Mouse (Mus musculus): Measurements from ENCODE around the gene Extl1. TPM values are rescaled to one million over a fixed set of nuclear protein-coding genes. Genes with fewer than 3 reads are reported as not detected.
A peak's percentile ranks its signal among the peaks of the same experiment; 100 is the strongest.

Gene Extl1
- polyA plus RNA-seq, 1 experiment from 2014 or later, result 0.64 TPM

DNA sequence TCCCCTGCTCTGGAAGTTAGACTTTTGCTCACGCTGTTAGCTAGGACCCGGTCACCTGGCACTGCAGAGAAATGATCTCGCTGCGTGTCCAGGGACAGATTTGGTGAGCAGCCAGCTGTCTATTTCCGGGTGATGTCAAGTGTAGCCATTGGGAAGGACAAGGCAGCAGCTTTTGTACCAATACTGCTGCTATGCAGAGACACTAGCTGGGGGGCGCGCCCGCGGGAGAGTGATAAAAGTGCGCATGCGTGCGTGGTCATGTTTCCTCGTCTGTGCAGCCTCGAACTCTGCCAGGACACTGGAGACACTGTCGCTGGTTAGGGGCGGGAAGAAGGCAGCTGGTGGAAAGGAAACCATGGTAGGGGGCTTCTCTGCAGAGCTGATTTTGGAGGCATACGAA is 32.5 kb upstream of the Extl1 start:
- no peak for ATAC-seq (ENCODE audit: insufficient number of reproducible peaks, insufficient read depth, low FRiP score, low read depth)
- H3K9ac ChIP-seq (replicated peaks; ENCODE audit: low read depth, low read length), result no peak overlapping the region
- H3K9me3 ChIP-seq (ENCODE audit: control insufficient read depth, low read depth, low read length), result no peaks in the 10 kb centered on the region
- H3K4me2 ChIP-seq (replicated peaks; ENCODE audit: low read depth, low read length), result no peak overlapping the region
- H3K36me3 ChIP-seq (ENCODE audit: control insufficient read depth, insufficient read depth, low read length), result no peaks in the 10 kb centered on the region
- 80% methylated on average over 17 of the region's 17 CpGs for WGBS
- H3K4me3 ChIP-seq (ENCODE audit: low read depth, low read length), result no peak overlapping the region
- H3K4me1 ChIP-seq (ENCODE audit: control insufficient read depth, insufficient read depth, low read length), result no peaks in the 10 kb centered on the region
- no peak overlapping the region for H3K27ac ChIP-seq (ENCODE audit: low read length)
- no peaks in the 10 kb centered on the region for H3K27me3 ChIP-seq (ENCODE audit: control insufficient read depth, insufficient read depth, low read length)

DNA sequence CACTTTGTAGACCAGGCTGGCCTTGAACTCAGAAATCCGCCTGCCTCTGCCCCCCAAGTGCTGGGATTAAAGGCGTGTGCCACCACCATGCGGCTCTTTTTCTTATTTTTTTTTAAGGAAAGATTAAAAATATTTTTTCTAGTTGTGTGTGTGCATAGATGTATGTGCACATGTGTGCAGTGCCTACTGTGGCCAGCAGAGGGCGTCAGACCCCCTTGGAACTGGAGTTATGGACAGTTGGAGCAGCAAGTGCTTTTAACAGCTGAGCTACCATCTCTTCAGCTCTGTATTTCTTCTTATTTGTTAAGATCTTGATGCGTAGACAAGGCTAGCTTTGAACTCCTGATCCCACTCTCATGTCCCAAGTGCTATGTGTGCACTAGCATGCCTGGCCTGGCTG is 25.6 kb upstream of the Extl1 start:
- Histone ChIP-seq H3K27ac (ENCODE audit: low read length) (no peak overlapping the region), H3K9ac (replicated peaks; ENCODE audit: low read depth, low read length) (no peak overlapping the region), H3K4me2 (replicated peaks; ENCODE audit: low read depth, low read length) (no peak overlapping the region), H3K27me3 (ENCODE audit: control insufficient read depth, insufficient read depth, low read length) (no peaks in the 10 kb centered on the region), H3K4me1 (ENCODE audit: control insufficient read depth, insufficient read depth, low read length) (no peaks in the 10 kb centered on the region), H3K4me3 (ENCODE audit: low read depth, low read length) (no peak overlapping the region), H3K9me3 (ENCODE audit: control insufficient read depth, low read depth, low read length) (no peaks in the 10 kb centered on the region), H3K36me3 (ENCODE audit: control insufficient read depth, insufficient read depth, low read length) (no peaks in the 10 kb centered on the region)
- ATAC-seq (ENCODE audit: insufficient number of reproducible peaks, insufficient read depth, low FRiP score, low read depth), result no peak
- 70% methylated on average over 5 of the region's 5 CpGs for WGBS

- no peaks in the 10 kb centered on the region for H3K9me3 ChIP-seq (ENCODE audit: control insufficient read depth, low read depth, low read length)
- 59% methylated on average over 7 of the region's 7 CpGs for WGBS
- ATAC-seq (ENCODE audit: insufficient number of reproducible peaks, insufficient read depth, low FRiP score, low read depth), result no peak
- H3K27me3 ChIP-seq (ENCODE audit: control insufficient read depth, insufficient read depth, low read length), result no peaks in the 10 kb centered on the region
- H3K4me1 ChIP-seq (ENCODE audit: control insufficient read depth, insufficient read depth, low read length), result peaks cover 14% of the 10 kb centered on the region
- no peaks in the 10 kb centered on the region for H3K36me3 ChIP-seq (ENCODE audit: control insufficient read depth, insufficient read depth, low read length)
- H3K4me2 ChIP-seq (replicated peaks; ENCODE audit: low read depth, low read length), result no peak overlapping the region
- no peak overlapping the region for H3K4me3 ChIP-seq (ENCODE audit: low read depth, low read length)
- H3K9ac ChIP-seq (replicated peaks; ENCODE audit: low read depth, low read length), result no peak overlapping the region
- no peak overlapping the region for H3K27ac ChIP-seq (ENCODE audit: low read length)
Measured at GRCm38 (mm10) chr4:134403721-134404120, 20.1 kb upstream of the Extl1 start.

DNA sequence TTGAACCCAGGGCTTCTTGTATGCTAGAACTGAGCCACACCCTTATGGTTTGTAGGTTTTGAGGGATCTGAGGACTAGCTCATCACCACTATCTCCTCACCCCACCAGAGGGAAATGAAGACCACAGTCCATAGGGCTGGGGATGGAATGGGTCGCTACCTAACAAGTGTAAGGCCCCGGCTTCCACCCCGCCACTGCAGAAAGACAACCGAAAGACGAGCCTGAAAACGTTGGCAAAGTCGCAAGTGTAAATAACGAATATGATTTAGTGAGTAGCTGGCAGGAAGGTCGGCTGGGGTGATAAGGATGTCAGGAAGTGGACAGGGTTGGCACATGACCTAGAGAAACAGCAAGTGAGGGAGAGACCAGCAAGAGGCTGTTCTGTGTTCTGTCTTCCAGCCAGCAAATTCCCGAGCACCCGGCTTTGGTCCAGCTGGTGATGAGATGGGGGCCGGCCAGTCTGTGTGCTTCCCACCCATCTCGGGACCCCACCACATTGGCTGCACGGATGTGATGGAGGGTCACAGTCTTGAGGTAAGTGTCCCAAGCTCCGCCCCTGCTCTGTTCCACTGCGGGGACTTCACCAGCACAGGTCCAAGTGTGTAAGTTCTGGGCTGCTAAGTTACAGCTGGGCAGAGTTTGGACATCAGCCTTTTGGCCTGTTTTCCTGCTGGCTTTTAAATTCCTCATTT is 19.1 kb upstream of the Extl1 start:
- Histone ChIP-seq H3K4me1 (ENCODE audit: control insufficient read depth, insufficient read depth, low read length) (peaks cover 14% of the 10 kb centered on the region), H3K36me3 (ENCODE audit: control insufficient read depth, insufficient read depth, low read length) (no peaks in the 10 kb centered on the region), H3K27ac (ENCODE audit: low read length) (no peak overlapping the region), H3K27me3 (ENCODE audit: control insufficient read depth, insufficient read depth, low read length) (no peaks in the 10 kb centered on the region), H3K4me2 (replicated peaks; ENCODE audit: low read depth, low read length) (no peak overlapping the region), H3K9ac (replicated peaks; ENCODE audit: low read depth, low read length) (no peak overlapping the region), H3K9me3 (ENCODE audit: control insufficient read depth, low read depth, low read length) (no peaks in the 10 kb centered on the region), H3K4me3 (ENCODE audit: low read depth, low read length) (no peak overlapping the region)
- 52% methylated on average over 16 of the region's 16 CpGs for WGBS
- ATAC-seq (ENCODE audit: insufficient number of reproducible peaks, insufficient read depth, low FRiP score, low read depth), result no peak

DNA sequence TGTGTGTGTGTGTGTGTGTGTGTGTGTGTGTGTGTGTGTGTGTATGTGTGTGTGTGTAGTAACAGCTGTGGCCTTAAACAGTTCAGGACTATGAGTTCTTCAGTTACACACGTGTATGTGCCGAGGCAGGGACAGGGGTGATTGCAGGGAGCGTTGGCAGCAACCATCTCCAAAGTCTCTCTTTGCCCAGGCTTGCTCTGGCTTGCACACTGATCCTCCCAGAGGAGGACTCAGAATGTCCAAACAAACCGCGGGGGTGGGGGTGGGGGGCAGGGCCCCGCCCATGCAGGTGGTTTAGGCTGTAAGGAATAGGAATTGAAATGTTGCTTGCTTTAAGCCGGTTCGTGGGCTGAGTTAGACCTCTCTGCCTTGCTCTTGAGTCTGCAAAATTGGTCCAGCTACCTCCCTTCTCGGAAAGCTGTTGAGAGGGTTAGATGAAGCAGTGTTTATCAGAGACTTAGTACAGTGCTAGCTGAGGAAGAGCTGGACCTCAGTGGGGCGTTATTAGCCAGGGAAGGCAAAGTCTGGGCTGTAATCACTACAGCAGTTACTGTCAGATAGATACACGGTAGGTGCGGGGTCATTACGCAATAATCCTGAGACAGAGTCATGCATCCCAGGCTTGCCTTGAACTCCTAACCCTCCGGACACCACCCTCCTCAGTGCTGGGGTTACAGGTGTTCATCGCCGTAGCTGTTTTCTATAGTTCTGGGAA is 18.4 kb upstream of the Extl1 start:
- no peak for ATAC-seq (ENCODE audit: insufficient number of reproducible peaks, insufficient read depth, low FRiP score, low read depth)
- no peaks in the 10 kb centered on the region for H3K9me3 ChIP-seq (ENCODE audit: control insufficient read depth, low read depth, low read length)
- no peak overlapping the region for H3K27ac ChIP-seq (ENCODE audit: low read length)
- peak overlapping the region; percentile 30; the same call in 1 of the 2 replicates for H3K4me3 ChIP-seq (ENCODE audit: low read depth, low read length)
- no peaks in the 10 kb centered on the region for H3K36me3 ChIP-seq (ENCODE audit: control insufficient read depth, insufficient read depth, low read length)
- 52% methylated on average over 16 of the region's 16 CpGs for WGBS
- H3K4me2 ChIP-seq (replicated peaks; ENCODE audit: low read depth, low read length), result peak overlapping the region; percentile 77
- H3K9ac ChIP-seq (replicated peaks; ENCODE audit: low read depth, low read length), result no peak overlapping the region
- no peaks in the 10 kb centered on the region for H3K27me3 ChIP-seq (ENCODE audit: control insufficient read depth, insufficient read depth, low read length)
- H3K4me1 ChIP-seq (ENCODE audit: control insufficient read depth, insufficient read depth, low read length), result peaks cover 17% of the 10 kb centered on the region

DNA sequence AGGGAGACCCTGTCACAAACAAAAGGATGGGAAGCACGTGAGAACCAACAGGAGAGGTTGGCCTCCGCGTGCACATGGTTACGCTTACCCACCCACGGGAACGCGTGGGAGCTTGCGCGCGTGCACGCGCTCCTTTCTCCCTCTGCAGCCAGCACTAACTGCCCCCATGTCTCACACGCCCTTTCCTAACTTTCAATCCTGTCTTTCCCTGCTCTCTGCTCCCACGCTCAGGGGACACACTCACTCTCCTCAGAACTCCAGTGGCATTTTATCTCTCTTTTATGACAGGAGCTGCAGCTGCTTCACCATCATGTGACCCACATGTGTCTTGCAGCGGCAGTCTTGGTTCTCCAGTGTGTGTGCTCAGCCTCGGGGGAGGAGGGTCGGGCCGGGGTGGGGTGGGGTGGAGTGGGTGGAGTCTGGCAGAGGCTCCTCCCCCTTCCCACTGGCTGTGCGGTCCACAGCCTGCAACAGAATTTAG is 17.6 kb upstream of the Extl1 start:
- peaks cover 18% of the 10 kb centered on the region for H3K4me1 ChIP-seq (ENCODE audit: control insufficient read depth, insufficient read depth, low read length)
- peak overlapping the region; percentile 77 for H3K4me2 ChIP-seq (replicated peaks; ENCODE audit: low read depth, low read length)
- H3K9me3 ChIP-seq (ENCODE audit: control insufficient read depth, low read depth, low read length), result no peaks in the 10 kb centered on the region
- H3K36me3 ChIP-seq (ENCODE audit: control insufficient read depth, insufficient read depth, low read length), result no peaks in the 10 kb centered on the region
- no peaks in the 10 kb centered on the region for H3K27me3 ChIP-seq (ENCODE audit: control insufficient read depth, insufficient read depth, low read length)
- 5% methylated on average over 19 of the region's 19 CpGs for WGBS
- no peak overlapping the region for H3K27ac ChIP-seq (ENCODE audit: low read length)
- H3K9ac ChIP-seq (replicated peaks; ENCODE audit: low read depth, low read length), result no peak overlapping the region
- ATAC-seq (ENCODE audit: insufficient number of reproducible peaks, insufficient read depth, low FRiP score, low read depth), result peak; percentile 70
- peak overlapping the region; percentile 30 for H3K4me3 ChIP-seq (ENCODE audit: low read depth, low read length)

DNA sequence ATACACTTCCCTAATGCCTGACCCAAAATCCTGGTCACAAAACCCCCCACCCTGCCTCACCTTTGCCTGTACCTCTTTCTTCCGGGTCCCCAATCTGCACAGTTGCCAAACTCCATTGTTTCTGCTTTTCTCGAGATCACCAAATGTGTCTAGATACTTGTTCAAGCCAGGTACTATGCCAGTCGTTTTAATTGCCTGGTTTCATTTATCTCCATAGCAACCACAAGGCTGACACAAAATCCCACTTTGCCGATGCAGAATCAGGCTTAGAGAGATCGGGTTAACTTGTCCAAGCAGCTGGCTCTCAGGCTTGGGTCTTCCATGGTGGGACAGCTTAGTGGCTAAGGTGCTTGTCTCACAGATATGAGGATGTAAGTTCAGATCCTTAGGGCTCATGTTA is 16.6 kb upstream of the Extl1 start:
- ATAC-seq (ENCODE audit: insufficient number of reproducible peaks, insufficient read depth, low FRiP score, low read depth), result no peak
- Histone ChIP-seq H3K4me3 (ENCODE audit: low read depth, low read length) (no peak overlapping the region), H3K9ac (replicated peaks; ENCODE audit: low read depth, low read length) (no peak overlapping the region), H3K36me3 (ENCODE audit: control insufficient read depth, insufficient read depth, low read length) (no peaks in the 10 kb centered on the region), H3K9me3 (ENCODE audit: control insufficient read depth, low read depth, low read length) (no peaks in the 10 kb centered on the region), H3K4me1 (ENCODE audit: control insufficient read depth, insufficient read depth, low read length) (peaks cover 18% of the 10 kb centered on the region), H3K27ac (ENCODE audit: low read length) (no peak overlapping the region), H3K27me3 (ENCODE audit: control insufficient read depth, insufficient read depth, low read length) (no peaks in the 10 kb centered on the region), H3K4me2 (replicated peaks; ENCODE audit: low read depth, low read length) (no peak overlapping the region)
- 34% methylated on average over 5 of the region's 5 CpGs for WGBS

GRCm38 (mm10) chr4:134397732-134398131 is 14.1 kb upstream of the Extl1 start:
- no peak overlapping the region for H3K9ac ChIP-seq (replicated peaks; ENCODE audit: low read depth, low read length)
- H3K9me3 ChIP-seq (ENCODE audit: control insufficient read depth, low read depth, low read length), result no peaks in the 10 kb centered on the region
- H3K27me3 ChIP-seq (ENCODE audit: control insufficient read depth, insufficient read depth, low read length), result no peaks in the 10 kb centered on the region
- 86% methylated on average over 9 of the region's 9 CpGs for WGBS
- no peak overlapping the region; the same call in 1 of the 2 replicates for H3K4me2 ChIP-seq (replicated peaks; ENCODE audit: low read depth, low read length)
- no peak for ATAC-seq (ENCODE audit: insufficient number of reproducible peaks, insufficient read depth, low FRiP score, low read depth)
- peaks cover 18% of the 10 kb centered on the region for H3K4me1 ChIP-seq (ENCODE audit: control insufficient read depth, insufficient read depth, low read length)
- no peak overlapping the region; the same call in 1 of the 2 replicates for H3K4me3 ChIP-seq (ENCODE audit: low read depth, low read length)
- 0 out of 2 replicates have a peak overlapping the region, but pooled peaks have one; percentile 41 for H3K27ac ChIP-seq (ENCODE audit: low read length)
- no peaks in the 10 kb centered on the region for H3K36me3 ChIP-seq (ENCODE audit: control insufficient read depth, insufficient read depth, low read length)
